ENCODE assay signal across 35 mouse cellular contexts in the genomic region with DNA sequence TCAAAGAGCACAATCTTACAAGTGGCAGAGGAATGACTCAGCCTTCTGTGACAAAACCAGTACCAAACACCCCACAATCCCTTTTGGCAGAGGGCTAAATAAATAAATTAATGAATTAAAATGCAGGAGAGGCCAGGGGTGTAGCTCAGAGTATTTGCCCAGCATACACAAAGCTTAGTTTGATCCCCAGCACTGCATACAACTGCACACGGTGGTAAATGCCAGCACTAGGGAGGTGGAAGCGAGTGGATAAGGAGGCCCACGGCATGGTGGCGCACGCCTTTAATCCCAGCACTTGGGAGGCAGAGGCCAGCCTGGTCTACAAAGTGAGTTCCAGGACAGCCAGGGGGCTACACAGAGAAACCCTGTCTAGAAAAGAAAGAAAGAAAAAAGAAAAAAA. TPM values are rescaled to one million over a fixed set of nuclear protein-coding genes. Genes with fewer than 3 reads are reported as not detected.
"Had no signal": no experiment of that assay in that cellular context is flagged by ENCODE, and none has a peak within 500 bp of the region (broad histone marks: within the 10 kb centered on the region; RNA-seq: fewer than 3 reads in every experiment).

No protein-coding gene starts in this region.

- H3K4me1 ChIP-seq: limb, embryonic 10.5 days; limb, embryonic 12.5 days; limb, embryonic 13.5 days; limb, embryonic 15.5 days; liver, embryonic 12.5 days; liver, embryonic 13.5 days; liver, embryonic 15.5 days; lung, embryonic 15.5 days; midbrain, embryonic 10.5 days; midbrain, embryonic 12.5 days; midbrain, embryonic 13.5 days; midbrain, embryonic 15.5 days had no signal

- H3K27me3 ChIP-seq: limb, embryonic 12.5 days; limb, embryonic 13.5 days; limb, embryonic 15.5 days; liver, embryonic 12.5 days; liver, embryonic 13.5 days; liver, embryonic 15.5 days; lung, embryonic 15.5 days; megakaryocyte, embryonic 14.5 days; midbrain, embryonic 12.5 days; midbrain, embryonic 13.5 days; midbrain, embryonic 15.5 days had no signal

- H3K27ac ChIP-seq: limb, embryonic 10.5 days; limb, embryonic 12.5 days; limb, embryonic 13.5 days; limb, embryonic 15.5 days; liver, embryonic 12.5 days; liver, embryonic 13.5 days; liver, embryonic 14.5 days; liver, embryonic 15.5 days; lung, embryonic 15.5 days; macrophage; midbrain, embryonic 10.5 days; midbrain, embryonic 12.5 days; midbrain, embryonic 13.5 days; midbrain, embryonic 15.5 days had no signal

- H3K4me3 ChIP-seq: limb, embryonic 10.5 days; limb, embryonic 12.5 days; limb, embryonic 13.5 days; limb, embryonic 15.5 days; liver, embryonic 12.5 days; liver, embryonic 13.5 days; liver, embryonic 15.5 days; lung, embryonic 15.5 days; megakaryocyte, embryonic 14.5 days; midbrain, embryonic 10.5 days; midbrain, embryonic 12.5 days; midbrain, embryonic 13.5 days; midbrain, embryonic 15.5 days; myocyte had no signal

- DNase-seq: left cerebral cortex, postnatal 4 days; liver; liver, embryonic 13.5 days; liver, postnatal 0 days; lung, adult 18-20 months; lung, adult 2 months; lung, embryonic 14.5 days; lung, postnatal 10 days; lung, postnatal 14 days; lung, postnatal 36 days; lung, postnatal 4 days; midbrain, embryonic 14.5 days had no signal

- ATAC-seq: liver, embryonic 12.5 days; liver, postnatal 0 days; lung, postnatal 0 days; midbrain, embryonic 13.5 days; midbrain, embryonic 15.5 days; midbrain, embryonic 16.5 days had no signal

- H3K9me3 ChIP-seq: limb, embryonic 10.5 days; limb, embryonic 12.5 days; limb, embryonic 13.5 days; limb, embryonic 15.5 days; liver, embryonic 12.5 days; liver, embryonic 13.5 days; liver, embryonic 15.5 days; lung, embryonic 15.5 days; megakaryocyte, embryonic 14.5 days; midbrain, embryonic 10.5 days; midbrain, embryonic 12.5 days; midbrain, embryonic 13.5 days; midbrain, embryonic 15.5 days had no signal

- H3K4me2 ChIP-seq: limb, embryonic 12.5 days; limb, embryonic 13.5 days; limb, embryonic 15.5 days; liver, embryonic 11.5 days; liver, embryonic 12.5 days; liver, embryonic 13.5 days; liver, embryonic 15.5 days; lung, embryonic 14.5 days; lung, embryonic 15.5 days; midbrain, embryonic 11.5 days; midbrain, embryonic 12.5 days; midbrain, embryonic 13.5 days; midbrain, embryonic 15.5 days had no signal

- H3K9ac ChIP-seq: limb, embryonic 12.5 days; limb, embryonic 13.5 days; limb, embryonic 15.5 days; liver, embryonic 12.5 days; liver, embryonic 13.5 days; liver, embryonic 14.5 days; liver, embryonic 15.5 days; liver, postnatal 0 days; lung, embryonic 14.5 days; lung, embryonic 15.5 days; midbrain, embryonic 12.5 days; midbrain, embryonic 13.5 days; midbrain, embryonic 15.5 days had no signal

RNA-seq across cellular contexts. Expression of gene Pkd1l3, which starts 58.3 kb away (rescaled TPM):
- total RNA-seq: liver, adult 2 months; megakaryocyte, adult 5-6 weeks; monocyte, adult 5-6 weeks had no signal
- polyA plus RNA-seq: liver, adult 2 months; neural tube, embryonic 11.5 days had no signal
